Mouse (Mus musculus): ENCODE data around the gene Ing4. TPM values are rescaled to one million over a fixed set of nuclear protein-coding genes. Genes with fewer than 3 reads are reported as not detected.

Ing4 gene
- polyA plus RNA-seq, 1 experiment from 2014 or later: 66.6 TPM

- Histone ChIP-seq H3K27me3 (ENCODE audit: control insufficient read depth, insufficient read depth, low read length) (no peaks in the 10 kb centered on the region), H3K9me3 (replicated peaks; ENCODE audit: control insufficient read depth, low read length) (no peaks in the 10 kb centered on the region), H3K4me3 (ENCODE audit: low read depth, low read length) (peak overlapping the region; percentile 99), H3K36me3 (ENCODE audit: control insufficient read depth, insufficient read depth, low read length) (peaks cover 19% of the 10 kb centered on the region), H3K27ac (ENCODE audit: low read depth, low read length) (peak overlapping the region; percentile 97), H3K9ac (ENCODE audit: low read depth, low read length) (peak overlapping the region; percentile 98), H3K4me1 (ENCODE audit: control insufficient read depth, insufficient read depth, low read length) (peaks cover 31% of the 10 kb centered on the region), H3K4me2 (peak overlapping the region; percentile 98)
- 0 out of 2 replicates have a peak, but pooled peaks have one; percentile 5 for ATAC-seq (replicated peaks; ENCODE audit: insufficient number of reproducible peaks, low FRiP score, low TSS enrichment)
- WGBS (ENCODE audit: insufficient replicate concordance): 2% methylated on average over 12 of the region's 12 CpGs
Measured at GRCm38 (mm10) chr6:125097346-125097689, 57.8 kb downstream of the Ing4 start.

GRCm38 (mm10) chr6:125097951-125098350, 58.4 kb downstream of the Ing4 start:
- Histone ChIP-seq H3K27me3 (ENCODE audit: control insufficient read depth, insufficient read depth, low read length) (no peaks in the 10 kb centered on the region), H3K4me3 (ENCODE audit: low read depth, low read length) (peak overlapping the region; percentile 99), H3K27ac (ENCODE audit: low read depth, low read length) (no peak overlapping the region), H3K4me2 (peak overlapping the region; percentile 98), H3K9ac (ENCODE audit: low read depth, low read length) (peak overlapping the region; percentile 98), H3K4me1 (ENCODE audit: control insufficient read depth, insufficient read depth, low read length) (peaks cover 31% of the 10 kb centered on the region), H3K36me3 (ENCODE audit: control insufficient read depth, insufficient read depth, low read length) (peaks cover 25% of the 10 kb centered on the region), H3K9me3 (replicated peaks; ENCODE audit: control insufficient read depth, low read length) (no peaks in the 10 kb centered on the region)
- ATAC-seq (replicated peaks; ENCODE audit: insufficient number of reproducible peaks, low FRiP score, low TSS enrichment): no peak
- 44% methylated on average over 8 of the region's 8 CpGs for WGBS (ENCODE audit: insufficient replicate concordance)

- no peak for ATAC-seq (replicated peaks; ENCODE audit: insufficient number of reproducible peaks, low FRiP score, low TSS enrichment)
- WGBS (ENCODE audit: insufficient replicate concordance): 55% methylated on average over 3 of the region's 3 CpGs
- H3K27ac ChIP-seq (ENCODE audit: low read depth, low read length): no peak overlapping the region
- peak overlapping the region; percentile 98 for H3K4me2 ChIP-seq
- peaks cover 27% of the 10 kb centered on the region for H3K36me3 ChIP-seq (ENCODE audit: control insufficient read depth, insufficient read depth, low read length)
- H3K4me1 ChIP-seq (ENCODE audit: control insufficient read depth, insufficient read depth, low read length): peaks cover 31% of the 10 kb centered on the region
- peak overlapping the region; percentile 99 for H3K4me3 ChIP-seq (ENCODE audit: low read depth, low read length)
- peak overlapping the region; percentile 98 for H3K9ac ChIP-seq (ENCODE audit: low read depth, low read length)
- H3K27me3 ChIP-seq (ENCODE audit: control insufficient read depth, insufficient read depth, low read length): no peaks in the 10 kb centered on the region
- H3K9me3 ChIP-seq (replicated peaks; ENCODE audit: control insufficient read depth, low read length): no peaks in the 10 kb centered on the region
Measured at GRCm38 (mm10) chr6:125098513-125098912, 59.0 kb downstream of the Ing4 start.

Small RNAs within 50 kb of the gene (microRNA-seq; reads per million reads assigned to microRNA genes)
- gene Mir7045 (ENCODE audit: borderline number of aligned reads): not detected

Other genes with a start within 250 kb of the Ing4 start
- gene Spsb2, start 231.1 kb upstream of the Ing4 start, polyA plus RNA-seq (2014; fragmentation: Nextera tagmentation; extraction: Ambion mirVana): 4.5 and 6.6 TPM in 2 replicates
- gene Tpi1, start 225.5 kb upstream of the Ing4 start, polyA plus RNA-seq (2014; fragmentation: Nextera tagmentation; extraction: Ambion mirVana): 1,419 and 1,543 TPM in 2 replicates
- 87.3 and 98.3 TPM in 2 replicates for gene Usp5, start 210.3 kb upstream of the Ing4 start, polyA plus RNA-seq (2014; fragmentation: Nextera tagmentation; extraction: Ambion mirVana)
- 137 and 153 TPM in 2 replicates for gene Cdca3, start 210.2 kb upstream of the Ing4 start, polyA plus RNA-seq (2014; fragmentation: Nextera tagmentation; extraction: Ambion mirVana)
- 5.4 and 6.6 TPM in 2 replicates for gene Gnb3, start 199.5 kb upstream of the Ing4 start, polyA plus RNA-seq (2014; fragmentation: Nextera tagmentation; extraction: Ambion mirVana)
- 13.8 and 15.8 TPM in 2 replicates for gene P3h3, start 182.0 kb upstream of the Ing4 start, polyA plus RNA-seq (2014; fragmentation: Nextera tagmentation; extraction: Ambion mirVana)
- gene Gpr162, start 175.8 kb upstream of the Ing4 start, polyA plus RNA-seq (2014; fragmentation: Nextera tagmentation; extraction: Ambion mirVana): 0.69 and 0.80 TPM in 2 replicates
- not detected in 2 replicates for gene Cd4, start 151.5 kb upstream of the Ing4 start, polyA plus RNA-seq (2014; fragmentation: Nextera tagmentation; extraction: Ambion mirVana)
- gene Lag3, start 128.1 kb upstream of the Ing4 start, polyA plus RNA-seq (2014; fragmentation: Nextera tagmentation; extraction: Ambion mirVana): 1.1 and 1.3 TPM in 2 replicates
- 138 and 158 TPM in 2 replicates for gene Ptms, start 119.7 kb upstream of the Ing4 start, polyA plus RNA-seq (2014; fragmentation: Nextera tagmentation; extraction: Ambion mirVana)
- 326 and 347 TPM in 2 replicates for gene Mlf2, start 108.4 kb upstream of the Ing4 start, polyA plus RNA-seq (2014; fragmentation: Nextera tagmentation; extraction: Ambion mirVana)
- 134 and 142 TPM in 2 replicates for gene Cops7a, start 74.2 kb upstream of the Ing4 start, polyA plus RNA-seq (2014; fragmentation: Nextera tagmentation; extraction: Ambion mirVana)
- 0.41 TPM in 1 of 2 replicates, not detected in the other for gene Pianp, start 43.1 kb upstream of the Ing4 start, polyA plus RNA-seq (2014; fragmentation: Nextera tagmentation; extraction: Ambion mirVana)
- 7.1 and 9.9 TPM in 2 replicates for gene Zfp384, start 30.6 kb upstream of the Ing4 start, polyA plus RNA-seq (2014; fragmentation: Nextera tagmentation; extraction: Ambion mirVana)
- gene Acrbp, start 9.9 kb downstream of the Ing4 start, polyA plus RNA-seq (2014; fragmentation: Nextera tagmentation; extraction: Ambion mirVana): 8.3 TPM in 2 replicates
- 0.27 TPM in 1 of 2 replicates, not detected in the other for gene Lpar5, start 28.2 kb downstream of the Ing4 start, polyA plus RNA-seq (2014; fragmentation: Nextera tagmentation; extraction: Ambion mirVana)
- gene Chd4, start 56.2 kb downstream of the Ing4 start, polyA plus RNA-seq (2014; fragmentation: Nextera tagmentation; extraction: Ambion mirVana): 64.4 and 67.8 TPM in 2 replicates
- 50.7 and 52.9 TPM in 2 replicates for gene Nop2, start 92.1 kb downstream of the Ing4 start, polyA plus RNA-seq (2014; fragmentation: Nextera tagmentation; extraction: Ambion mirVana)
- 6.7 and 11.0 TPM in 2 replicates for gene Iffo1, start 105.5 kb downstream of the Ing4 start, polyA plus RNA-seq (2014; fragmentation: Nextera tagmentation; extraction: Ambion mirVana)
- gene Gapdh, start 126.7 kb downstream of the Ing4 start, polyA plus RNA-seq (2014; fragmentation: Nextera tagmentation; extraction: Ambion mirVana): 4,443 and 4,472 TPM in 2 replicates
- gene Ncapd2, start 151.9 kb downstream of the Ing4 start, polyA plus RNA-seq (2014; fragmentation: Nextera tagmentation; extraction: Ambion mirVana): 82.3 and 84.0 TPM in 2 replicates
- 226 and 234 TPM in 2 replicates for gene Mrpl51, start 152.0 kb downstream of the Ing4 start, polyA plus RNA-seq (2014; fragmentation: Nextera tagmentation; extraction: Ambion mirVana)
- 1.6 and 2.2 TPM in 2 replicates for gene Vamp1, start 175.8 kb downstream of the Ing4 start, polyA plus RNA-seq (2014; fragmentation: Nextera tagmentation; extraction: Ambion mirVana)
- 2.0 and 2.2 TPM in 2 replicates for gene Tapbpl, start 192.1 kb downstream of the Ing4 start, polyA plus RNA-seq (2014; fragmentation: Nextera tagmentation; extraction: Ambion mirVana)
- gene Cd27, start 197.2 kb downstream of the Ing4 start, polyA plus RNA-seq (2014; fragmentation: Nextera tagmentation; extraction: Ambion mirVana): 1.2 and 1.4 TPM in 2 replicates
- gene Tuba3a, start 246.3 kb downstream of the Ing4 start, polyA plus RNA-seq (2014; fragmentation: Nextera tagmentation; extraction: Ambion mirVana): 0.10 TPM in 1 of 2 replicates, not detected in the other

Measured in heart, embryonic 11.5 days (tissue).